Mouse (Mus musculus): ENCODE results near the gene Spem1.

- no peak for TF ChIP-seq CTCF (IDR thresholded peaks at IDR 0.05; ENCODE audit: insufficient read depth, low read length)
- TF ChIP-seq POLR2A (IDR thresholded peaks at IDR 0.05; ENCODE audit: borderline replicate concordance, extremely low read depth, low read depth, low read length), result no peak
These were observed 18.7 kb downstream of the Spem1 start for GRCm38 (mm10) chr11:69803328-69803727.
